Mouse (Mus musculus): ENCODE data around the gene Cltb.

- TF ChIP-seq ZC3H11A (IDR thresholded peaks at IDR 0.05; ENCODE audit: borderline replicate concordance, low read depth, low read length) = no peak
- no peak for TF ChIP-seq HCFC1 (IDR thresholded peaks at IDR 0.05; ENCODE audit: borderline replicate concordance, insufficient read depth, low read length)
Observed at GRCm38 (mm10) chr13:54598622-54599143, 12.5 kb downstream of the Cltb start.

Data from ES-E14 (cell line).